Mouse (Mus musculus) midbrain, postnatal 0 days (tissue): ENCODE results near the gene Rassf1. TPM values are rescaled to one million over a fixed set of nuclear protein-coding genes. Genes with fewer than 3 reads are reported as not detected.
A peak's percentile ranks its signal among the peaks of the same experiment; 100 is the strongest.

Experiments
- ATAC-seq: fragments of 200-750 bp; cut with Nextera tagmentation; 2 replicates; pipeline ENCODE4 v1.8.0; 2017; ENCODE audit warnings: moderate number of reproducible peaks, mild to moderate bottlenecking, moderate TSS enrichment, moderate library complexity; ENCODE audit not compliant: low FRiP score
- DNase-seq: peaks from one replicate; pipeline ENCODE4 v3.0.0-alpha.2; 2015; ENCODE audit warnings: low spot score
- H3K27ac ChIP-seq: fragments of 300-500 bp; sonication (generic); 2 replicates; pipeline ENCODE4 v1.5.1; 2014; ENCODE audit warnings: low read depth, mild to moderate bottlenecking, low read length, mixed read lengths
- H3K27me3 ChIP-seq: fragments of 300-500 bp; sonication (generic); 2 replicates; pipeline ENCODE4 v1.6.1; 2014; ENCODE audit warnings: low read length, control low read depth, mixed read lengths; ENCODE audit not compliant: insufficient read depth
- H3K36me3 ChIP-seq: fragments of 300-500 bp; sonication (generic); 2 replicates; pipeline ENCODE4 v1.6.1; 2014; ENCODE audit warnings: low read length, control low read depth, mixed read lengths; ENCODE audit not compliant: insufficient read depth
- H3K4me1 ChIP-seq: fragments of 300-500 bp; sonication (generic); 2 replicates; pipeline ENCODE4 v1.6.1; 2014; ENCODE audit warnings: mild to moderate bottlenecking, control low read depth, antibody characterized with exemption, low read length, mixed read lengths; ENCODE audit not compliant: insufficient read depth
- H3K4me2 ChIP-seq: fragments of 300-500 bp; sonication (generic); 2 replicates; pipeline ENCODE4 v1.6.1; 2014; ENCODE audit warnings: low read depth, mild to moderate bottlenecking, low read length, mixed read lengths; ENCODE audit not compliant: poor library complexity, severe bottlenecking
- H3K4me3 ChIP-seq: fragments of 300-500 bp; sonication (generic); 2 replicates; pipeline ENCODE4 v1.5.1; 2014; ENCODE audit warnings: low read depth, mild to moderate bottlenecking, low read length, moderate library complexity
- H3K9ac ChIP-seq: fragments of 300-500 bp; sonication (generic); replicated peaks from 2 replicates; pipeline ENCODE4 v1.6.1; 2014; ENCODE audit warnings: mild to moderate bottlenecking, low read length, moderate library complexity, mixed read lengths; ENCODE audit not compliant: poor library complexity, severe bottlenecking
- H3K9me3 ChIP-seq: fragments of 300-500 bp; sonication (generic); 2 replicates; pipeline ENCODE4 v1.6.1; 2016; ENCODE audit warnings: low read length, control low read depth
- CTCF ChIP-seq: IDR thresholded peaks from 2 replicates; pipeline ENCODE4 v1.5.1; 2016; ENCODE audit warnings: antibody characterized with exemption, mild to moderate bottlenecking
- WGBS: fragments of 180-500 bp; shearing (Covaris S2); extraction: QIAGEN DNeasy Blood & Tissue Kit; methylation state at CpG from one replicate; pipeline ENCODE4 v1.1.7; 2014; 5-methylcytosine and 5-hydroxymethylcytosine counted together
- polyA plus RNA-seq: library from polyadenylated mRNA; unstranded; fragments of >200 nt; fragmentation: Nextera tagmentation; extraction: Ambion mirVana; gene quantifications from 2 replicates; pipeline ENCODE4 v1.2.1, GENCODE M21; 2015
- total RNA-seq: library from RNA; depleted of rRNA; stranded (reverse); fragments of >200 nt; gene quantifications from 2 replicates; pipeline ENCODE4 v1.2.3, GENCODE M21; 2014

Gene Rassf1
- total and polyA plus RNA-seq, 2 experiments from 2014 or later, result 21.1 to 33.4 TPM

GRCm38 (mm10) chr9:107551890-107552355 is 568 bp downstream of the Rassf1 start:
- no peak overlapping the region for H3K9ac ChIP-seq
- no peak overlapping the region for H3K27ac ChIP-seq
- DNase-seq (no peak), ATAC-seq (no peak)
- peak overlapping the region; percentile 30 for H3K4me3 ChIP-seq
- WGBS, result 16% methylated on average over 8 of the region's 8 CpGs
- TF ChIP-seq CTCF, result no peak
- H3K9me3 ChIP-seq, result no peaks in the 10 kb centered on the region
- H3K4me2 ChIP-seq, result peak overlapping the region; percentile 56; the same call in 1 of the 2 replicates
- H3K4me1 ChIP-seq, result peaks cover 7% of the 10 kb centered on the region; the same call in 1 of the 2 replicates
- H3K36me3 ChIP-seq, result no peaks in the 10 kb centered on the region
- H3K27me3 ChIP-seq, result peaks cover 28% of the 10 kb centered on the region

- no peak overlapping the region for H3K4me2 ChIP-seq
- 80% methylated on average over 5 of the region's 5 CpGs for WGBS
- ATAC-seq, result no peak
Measured at GRCm38 (mm10) chr9:107552690-107553393, 1.5 kb downstream of the Rassf1 start.

GRCm38 (mm10) chr9:107553541-107554318 is 2.4 kb downstream of the Rassf1 start:
- Histone ChIP-seq H3K4me3 (peak overlapping the region; percentile 74), H3K27ac (peak overlapping the region; percentile 78), H3K27me3 (peaks cover 28% of the 10 kb centered on the region), H3K9ac (peak overlapping the region; percentile 74), H3K36me3 (peaks cover 15% of the 10 kb centered on the region), H3K4me1 (no peaks in the 10 kb centered on the region; the same call in 1 of the 2 replicates), H3K9me3 (no peaks in the 10 kb centered on the region), H3K4me2 (peak overlapping the region; percentile 81)
- TF ChIP-seq CTCF, result no peak
- ATAC-seq (peak; percentile 70), DNase-seq (no peak)
- 8% methylated on average over 36 of the region's 37 CpGs for WGBS

More at GRCm38 (mm10) chr9:107552690-107553393, 1.5 kb downstream of the Rassf1 start:
- Histone ChIP-seq H3K27ac (no peak overlapping the region), H3K36me3 (peaks cover 6% of the 10 kb centered on the region), H3K4me1 (no peaks in the 10 kb centered on the region; the same call in 1 of the 2 replicates), H3K27me3 (peaks cover 28% of the 10 kb centered on the region), H3K9ac (no peak overlapping the region), H3K4me3 (no peak overlapping the region), H3K9me3 (no peaks in the 10 kb centered on the region)
- DNase-seq, result no peak
- TF ChIP-seq CTCF, result no peak

- ATAC-seq (peak; percentile 93), DNase-seq (peak; percentile 99)
- WGBS, result under 1% methylated on average over 49 of the region's 53 CpGs
- peaks cover 28% of the 10 kb centered on the region for H3K27me3 ChIP-seq
- H3K9ac ChIP-seq, result peak overlapping the region; percentile 74
- H3K4me2 ChIP-seq, result peak overlapping the region; percentile 81
- peak; percentile 45 for TF ChIP-seq CTCF
- H3K4me1 ChIP-seq, result no peaks in the 10 kb centered on the region; the same call in 1 of the 2 replicates
- H3K27ac ChIP-seq, result peak overlapping the region; percentile 79
- H3K4me3 ChIP-seq, result peak overlapping the region; percentile 74
- H3K9me3 ChIP-seq, result no peaks in the 10 kb centered on the region
- peaks cover 19% of the 10 kb centered on the region for H3K36me3 ChIP-seq
Measured at GRCm38 (mm10) chr9:107554319-107554825, 3.0 kb downstream of the Rassf1 start.

- Histone ChIP-seq H3K27ac (peak overlapping the region; percentile 79), H3K27me3 (peaks cover 26% of the 10 kb centered on the region), H3K9ac (peak overlapping the region; percentile 74), H3K36me3 (peaks cover 25% of the 10 kb centered on the region), H3K4me3 (peak overlapping the region; percentile 74), H3K9me3 (no peaks in the 10 kb centered on the region), H3K4me1 (no peaks in the 10 kb centered on the region; the same call in 1 of the 2 replicates), H3K4me2 (peak overlapping the region; percentile 81)
- no peak for TF ChIP-seq CTCF
- ATAC-seq (no peak), DNase-seq (no peak)
- WGBS, result 0% methylated on average over 23 of the region's 23 CpGs
Measured at GRCm38 (mm10) chr9:107555031-107555457, 3.7 kb downstream of the Rassf1 start.
